Mouse (Mus musculus) thymus, adult 2 months (tissue): ENCODE data around the gene Nanp.

ENCODE experiments used
- CTCF ChIP-seq: fragments of 200-500 bp; IDR thresholded peaks from 2 replicates; pipeline ENCODE4 v1.5.1; 2012; ENCODE audit warnings: mild to moderate bottlenecking, control low read depth, low read length, moderate library complexity, borderline replicate concordance; ENCODE audit not compliant: control insufficient read depth, poor library complexity, insufficient read depth; ENCODE audit errors: extremely low read depth
- POLR2A ChIP-seq: fragments of 200-500 bp; IDR thresholded peaks from 2 replicates; pipeline ENCODE4 v1.6.1; 2012; ENCODE audit warnings: mild to moderate bottlenecking, low read length, control low read depth, moderate library complexity; ENCODE audit not compliant: control insufficient read depth, poor library complexity, insufficient read depth; ENCODE audit errors: extremely low read depth

GRCm38 (mm10) chr2:150985359-150985758 is 53.8 kb downstream of the Nanp start:
- TF ChIP-seq CTCF, result no peak
- TF ChIP-seq POLR2A, result no peak
